Mouse (Mus musculus): ENCODE measurements around the gene Gm13306. TPM values are rescaled to one million over a fixed set of nuclear protein-coding genes. Genes with fewer than 3 reads are reported as not detected.
"Not testable (repeated sequence)": the region's sequence is repeated elsewhere in the genome, so short reads cannot be mapped to it uniquely, and the experiment has no call there.

Gene Gm13306
- 10 to 100 TPM; 30.9 to 68.6 TPM for total RNA-seq (2021)
- long read RNA-seq, experiment 1, partial matches to known transcripts, result 4 of 17 reads
- long read RNA-seq, experiment 1, other reads (novel, unspliced or antisense), result 12 of 17 reads
- long read RNA-seq, experiment 2, partial matches to known transcripts, result 2 of 9 reads
- long read RNA-seq, experiment 2, other reads (novel, unspliced or antisense), result 7 of 9 reads

DNA sequence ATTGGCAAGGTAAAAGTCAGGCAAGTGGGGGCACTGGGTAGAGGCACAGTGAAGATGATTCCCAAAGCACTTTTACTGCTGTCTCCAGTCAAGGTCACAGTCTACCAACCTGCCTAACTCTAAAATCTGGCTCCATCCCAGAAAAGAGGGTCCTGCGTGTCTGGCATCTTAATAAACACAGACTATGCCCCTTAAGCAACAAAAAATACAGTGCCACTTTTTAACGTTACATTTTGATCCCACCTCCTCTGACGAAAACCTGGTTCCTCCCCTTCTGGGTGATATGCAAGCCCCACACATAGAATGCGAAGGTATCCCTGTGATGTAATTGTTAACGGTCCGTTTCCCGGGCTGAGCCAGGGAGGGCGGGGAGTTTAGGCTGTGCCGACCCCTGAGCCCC, at the start of gene Gm13306:
TSS of gene Gm13306 (plus strand) at position 301 of the 400 bp plus-strand sequence.
- intact Hi-C loops (cut with DNase I), result not testable (repeated sequence)

DNA sequence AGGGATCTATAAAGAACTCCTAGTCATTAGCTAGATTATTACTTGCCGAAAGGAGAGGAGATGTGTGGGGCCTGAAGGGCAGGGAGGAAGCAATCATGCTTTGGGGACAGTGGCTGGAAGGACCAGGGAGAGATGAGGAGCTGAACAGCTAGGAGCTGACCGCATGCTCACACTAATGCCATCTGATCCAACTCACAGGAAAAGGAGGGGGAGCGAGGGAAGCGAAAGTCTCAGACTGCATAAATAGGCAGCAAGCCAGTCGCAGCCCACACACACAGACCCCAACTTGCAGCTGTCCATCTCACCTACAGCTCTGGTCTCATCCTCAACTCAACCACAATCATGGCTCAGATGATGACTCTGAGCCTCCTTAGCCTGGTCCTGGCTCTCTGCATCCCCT, 38.7 kb upstream of the Gm13306 start, which contains the start of gene Gm13304:
TSS of gene Gm13304 (plus strand) at position 301 of the 400 bp plus-strand sequence.
- DNase-seq (ENCODE audit: low spot score in 2 of 2); intact Hi-C loops (cut with DNase I): not testable (repeated sequence)

More for the DNA sequence above, at the start of gene Gm13306:
- not testable (repeated sequence) for DNase-seq (ENCODE audit: low spot score in 2 of 2)

- intact Hi-C loops (cut with DNase I); DNase-seq (ENCODE audit: low spot score in 2 of 2): not testable (repeated sequence)
These were observed 15.3 kb downstream of the Gm13306 start, which contains the start of gene Gm13305 for GRCm38 (mm10) chr4:42168503-42168902. Gene Gm13305 (minus strand): TSS chr4:42168603.

DNA sequence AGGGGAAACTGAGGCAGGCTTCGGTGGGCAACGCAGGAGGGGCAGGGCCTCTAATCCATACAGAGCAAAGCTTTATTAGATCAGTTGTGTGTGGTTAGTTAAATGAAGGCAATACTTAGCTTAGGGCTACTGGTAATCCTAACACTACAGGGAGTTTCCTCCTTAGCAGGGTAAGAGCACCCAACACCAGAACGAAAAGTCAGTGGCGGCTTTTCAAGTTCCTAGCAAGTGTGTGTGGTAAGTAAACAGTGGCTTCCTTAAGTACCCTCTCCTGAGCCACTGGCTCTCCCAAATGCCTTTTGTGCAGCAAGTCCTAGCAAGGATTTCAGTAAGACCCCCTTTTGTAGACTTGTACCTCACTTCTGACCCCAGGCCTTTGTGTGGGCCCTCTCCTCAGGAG, 25.0 kb downstream of the Gm13306 start:
- DNase-seq (ENCODE audit: low spot score in 2 of 2); intact Hi-C loops (cut with DNase I): not testable (repeated sequence)

DNA sequence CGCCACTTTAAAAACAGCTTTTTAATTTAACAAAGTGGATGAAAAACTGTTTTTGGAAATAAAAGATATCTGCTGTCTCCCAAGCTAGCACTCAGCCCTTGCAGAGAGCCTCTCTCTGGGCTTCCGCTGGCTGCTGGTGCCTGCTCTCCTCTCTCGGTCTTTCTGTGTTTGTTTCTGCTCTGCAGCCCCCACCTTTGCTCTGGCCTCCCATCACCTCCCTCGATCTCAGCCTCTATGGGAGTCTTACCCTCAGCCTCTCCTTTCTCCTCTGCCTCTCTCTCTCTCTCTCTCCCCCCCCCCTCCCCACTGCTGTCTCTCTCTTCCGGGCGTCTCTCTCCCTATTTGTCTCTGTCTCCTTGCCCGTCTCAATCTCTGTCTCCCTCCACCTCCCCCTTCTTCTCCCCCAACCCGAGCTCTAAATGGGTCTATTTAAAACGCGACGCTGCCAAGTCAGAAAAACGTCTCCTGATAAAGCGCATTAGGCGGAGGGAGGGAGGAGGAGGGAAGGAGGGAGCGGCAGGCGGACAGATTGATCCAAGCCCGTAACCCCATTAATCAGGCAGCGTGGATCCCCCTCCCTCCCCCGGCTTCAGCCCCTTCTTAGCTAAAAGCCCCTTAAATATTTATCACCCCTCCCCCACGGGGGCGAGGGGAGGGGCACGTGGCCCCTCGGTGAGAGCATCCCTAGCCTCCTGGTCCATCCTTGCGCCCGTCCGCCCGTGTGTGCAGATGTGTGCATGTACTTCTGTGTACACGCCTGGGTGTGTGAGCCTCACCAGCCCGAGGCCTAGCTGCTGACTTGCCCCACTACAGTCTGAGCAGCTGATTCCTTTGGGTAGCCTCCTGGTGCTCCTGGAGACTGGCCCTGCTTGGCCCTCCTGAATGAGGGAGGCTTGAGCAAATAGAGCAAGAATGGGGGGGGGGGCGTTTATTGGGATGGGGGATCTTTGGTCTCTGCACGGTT, 30.3 kb downstream of the Gm13306 start:
- DNase-seq (ENCODE audit: low spot score in 2 of 2); intact Hi-C loops (cut with DNase I): not testable (repeated sequence)

- DNase-seq (ENCODE audit: low spot score in 2 of 2); intact Hi-C loops (cut with DNase I): not testable (repeated sequence)
These were observed 31.2 kb downstream of the Gm13306 start for GRCm38 (mm10) chr4:42184324-42184979.

DNA sequence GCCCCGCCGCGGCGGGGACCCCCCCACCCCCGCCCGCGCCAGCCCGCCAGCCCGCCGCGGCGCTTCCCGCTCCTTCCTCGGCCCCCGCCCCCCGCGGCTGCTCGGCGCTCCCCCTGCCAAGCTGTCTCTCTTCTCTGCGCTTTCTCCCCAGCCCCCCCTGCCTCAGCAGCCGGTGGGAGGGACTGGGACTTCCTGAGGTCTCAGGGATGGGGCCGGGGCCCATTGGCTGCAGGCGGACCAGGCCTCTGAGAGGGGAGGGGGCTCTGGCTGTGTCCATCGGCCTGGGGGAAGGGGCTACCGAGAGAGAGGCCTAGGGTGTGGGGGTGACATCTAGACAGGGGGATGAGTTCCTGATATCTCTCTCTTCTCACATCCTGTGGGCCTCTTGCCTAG, 31.7 kb downstream of the Gm13306 start:
- intact Hi-C loops (cut with DNase I); DNase-seq (ENCODE audit: low spot score in 2 of 2): not testable (repeated sequence)

Other genes starting within 250 kb of the Gm13306 start
- gene Gm21541, start 249.8 kb upstream of the Gm13306 start, total RNA-seq (2021), result not detected
- gene Gm20878, start 211.9 kb upstream of the Gm13306 start, total RNA-seq (2021), result 10 to 100 TPM; 55.9 to 61.7 TPM
- 1 to 10 TPM; 5.1 to 6.1 TPM for gene Fam205a4, start 187.4 kb upstream of the Gm13306 start, total RNA-seq (2021)
- gene Gm21093, start 118.7 kb upstream of the Gm13306 start, total RNA-seq (2021), result 1 to 10 TPM; 6.0 to 8.5 TPM
- gene Gm3893, start 62.2 kb upstream of the Gm13306 start, total RNA-seq (2021), result not detected
- 10 to 100 TPM; 23.3 to 29.3 TPM for gene Gm13304, start 38.6 kb upstream of the Gm13306 start, total RNA-seq (2021)
- 1 to 10 TPM; 1.0 to 1.4 TPM for gene Gm13305, start 15.2 kb downstream of the Gm13306 start, total RNA-seq (2021)
- 10 to 100 TPM in 1 of 2 experiments, 1 to 10 TPM in 1; 7.9 to 15.5 TPM for gene Gm10600, start 87.2 kb downstream of the Gm13306 start, total RNA-seq (2021)
- gene Ccl21b, start 102.3 kb downstream of the Gm13306 start, total RNA-seq (2021), result not detected
- not detected for gene Gm21953, start 140.8 kb downstream of the Gm13306 start, total RNA-seq (2021)
- not detected for gene Fam205a3, start 164.9 kb downstream of the Gm13306 start, total RNA-seq (2021)

All from left cerebral cortex, postnatal 14 days (tissue).